Mouse (Mus musculus) limb, embryonic 15.5 days (tissue): ENCODE data around the gene Csrp3. TPM values are rescaled to one million over a fixed set of nuclear protein-coding genes. Genes with fewer than 3 reads are reported as not detected.

Experiments
- ATAC-seq: fragments of 200-750 bp; cut with Nextera tagmentation; 2 replicates; pipeline ENCODE4 v1.8.0; 2017; ENCODE audit warnings: low read depth, moderate TSS enrichment; ENCODE audit not compliant: insufficient number of reproducible peaks, low FRiP score, low TSS enrichment
- H3K27ac ChIP-seq: fragments of 300-500 bp; sonication (generic); 2 replicates; pipeline ENCODE4 v1.5.1; 2015; ENCODE audit warnings: moderate library complexity, mild to moderate bottlenecking, inconsistent platforms
- H3K27me3 ChIP-seq: fragments of 300-500 bp; sonication (generic); 2 replicates; pipeline ENCODE4 v1.6.1; 2015; ENCODE audit warnings: inconsistent platforms
- H3K36me3 ChIP-seq: fragments of 300-500 bp; sonication (generic); 2 replicates; pipeline ENCODE4 v1.6.1; 2015; ENCODE audit warnings: inconsistent platforms
- H3K4me1 ChIP-seq: fragments of 300-500 bp; sonication (generic); 2 replicates; pipeline ENCODE4 v1.6.1; 2015; ENCODE audit warnings: inconsistent platforms
- H3K4me2 ChIP-seq: fragments of 300-500 bp; sonication (generic); 2 replicates; pipeline ENCODE4 v1.6.1; 2015; ENCODE audit warnings: mild to moderate bottlenecking, inconsistent platforms
- H3K4me3 ChIP-seq: fragments of 300-500 bp; sonication (generic); 2 replicates; pipeline ENCODE4 v1.5.1; 2015; ENCODE audit warnings: mild to moderate bottlenecking, inconsistent platforms
- H3K9ac ChIP-seq: fragments of 300-500 bp; sonication (generic); 2 replicates; pipeline ENCODE4 v1.6.1; 2015; ENCODE audit warnings: inconsistent platforms
- H3K9me3 ChIP-seq: fragments of 300-500 bp; sonication (generic); 2 replicates; pipeline ENCODE4 v1.6.1; 2016; ENCODE audit warnings: inconsistent platforms
- WGBS: fragments of 180-500 bp; shearing (Covaris S2); methylation state at CpG from one replicate; pipeline ENCODE4 v1.1.7; 2015; 5-methylcytosine and 5-hydroxymethylcytosine counted together
- polyA plus RNA-seq: library from polyadenylated mRNA; unstranded; fragments of >200 nt; fragmentation: Nextera tagmentation; extraction: Ambion mirVana; gene quantifications from 2 replicates; pipeline ENCODE4 v1.2.1, GENCODE M21; 2015

Csrp3 gene
- polyA plus RNA-seq, 1 experiment from 2014 or later, result 65.6 TPM

DNA sequence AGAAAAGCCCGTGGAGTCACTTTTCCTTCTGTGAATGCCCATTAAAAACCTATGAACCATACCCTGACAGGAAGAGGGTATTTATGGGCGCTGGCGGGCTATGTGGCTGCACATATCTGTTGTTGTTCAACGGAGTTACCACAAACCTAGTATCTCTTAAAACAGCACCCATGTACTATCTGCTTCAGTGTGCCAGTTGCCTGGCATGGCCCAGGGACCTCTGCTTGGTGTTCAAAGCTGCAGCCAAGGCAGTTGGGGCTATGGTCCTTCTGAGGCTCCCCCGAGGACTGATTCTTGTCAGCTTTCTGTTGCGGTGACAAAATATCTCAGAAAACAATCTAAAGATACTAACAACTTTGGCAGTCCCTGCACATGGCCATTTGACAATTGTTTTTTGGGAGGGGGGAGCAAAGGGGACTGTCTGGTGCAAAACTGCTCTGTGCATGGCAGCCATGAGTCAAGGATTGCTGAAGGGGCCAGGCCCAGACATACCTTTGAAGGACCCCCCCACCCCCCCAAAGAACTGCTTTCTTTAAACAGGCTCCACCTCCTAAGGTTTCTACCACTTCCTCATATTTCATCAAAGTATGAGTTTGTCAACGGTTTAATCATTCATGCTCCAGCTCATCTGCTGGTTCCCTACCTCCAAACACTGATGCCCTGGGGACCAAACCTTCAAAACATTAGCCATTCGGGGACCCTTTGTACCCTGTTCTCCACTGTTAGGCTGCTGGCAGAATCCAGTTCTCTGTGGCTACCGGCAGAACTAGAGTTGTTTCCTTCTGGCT lies 17.0 kb upstream of the Csrp3 start:
- Histone ChIP-seq H3K9ac (no peak overlapping the region), H3K27ac (no peak overlapping the region), H3K4me2 (no peak overlapping the region), H3K36me3 (peaks cover 36% of the 10 kb centered on the region), H3K4me1 (no peaks in the 10 kb centered on the region), H3K4me3 (no peak overlapping the region), H3K9me3 (no peaks in the 10 kb centered on the region), H3K27me3 (no peaks in the 10 kb centered on the region)
- WGBS, result 83% methylated on average over 9 of the region's 9 CpGs
- ATAC-seq, result no peak

DNA sequence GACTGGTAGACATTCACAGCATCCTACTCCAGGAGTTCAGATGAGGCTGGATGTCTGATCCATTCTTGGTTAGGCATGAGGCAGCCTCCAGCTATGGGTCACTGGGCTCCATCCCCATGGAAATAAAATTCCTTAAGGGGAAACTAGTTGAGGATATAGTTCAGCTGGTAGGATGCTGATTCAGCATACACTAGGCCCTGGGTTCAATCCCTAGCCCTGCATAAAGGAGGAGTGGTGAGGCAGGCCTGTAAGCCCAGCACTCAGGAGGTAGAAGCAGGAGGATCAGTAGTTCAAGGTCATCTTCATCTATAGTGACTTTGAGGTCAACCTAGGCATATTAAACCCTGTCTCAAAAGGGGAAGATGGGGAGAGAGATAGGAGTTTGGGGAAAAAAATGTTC lies 16.4 kb upstream of the Csrp3 start:
- Histone ChIP-seq H3K4me3 (no peak overlapping the region), H3K9me3 (no peaks in the 10 kb centered on the region), H3K9ac (no peak overlapping the region), H3K4me2 (no peak overlapping the region), H3K36me3 (peaks cover 30% of the 10 kb centered on the region), H3K27ac (no peak overlapping the region), H3K27me3 (no peaks in the 10 kb centered on the region), H3K4me1 (no peaks in the 10 kb centered on the region)
- ATAC-seq, result no peak

DNA sequence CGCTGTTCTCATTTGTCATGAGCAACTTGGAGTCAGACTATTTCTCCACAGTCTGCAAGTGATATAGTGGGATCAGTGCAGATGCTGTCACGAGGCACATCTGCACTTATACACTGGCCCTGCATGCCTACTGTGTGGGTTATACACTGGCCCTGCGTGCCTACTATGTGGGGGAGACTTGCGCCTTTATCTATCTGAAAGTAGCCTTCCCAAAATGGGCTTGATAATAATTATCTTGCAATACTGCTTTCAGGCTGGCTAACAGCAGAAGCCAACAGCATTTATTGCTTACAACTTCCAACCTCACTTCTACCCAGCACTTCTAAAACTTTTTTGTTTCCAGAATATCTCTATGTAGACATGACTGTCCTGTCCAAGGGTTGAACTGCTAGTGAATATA lies 14.0 kb upstream of the Csrp3 start:
- 89% methylated on average over 4 of the region's 4 CpGs for WGBS
- Histone ChIP-seq H3K36me3 (peaks cover 7% of the 10 kb centered on the region), H3K4me1 (no peaks in the 10 kb centered on the region), H3K4me3 (no peak overlapping the region), H3K4me2 (no peak overlapping the region), H3K9me3 (no peaks in the 10 kb centered on the region), H3K27ac (no peak overlapping the region), H3K9ac (no peak overlapping the region), H3K27me3 (no peaks in the 10 kb centered on the region)
- ATAC-seq, result no peak

DNA sequence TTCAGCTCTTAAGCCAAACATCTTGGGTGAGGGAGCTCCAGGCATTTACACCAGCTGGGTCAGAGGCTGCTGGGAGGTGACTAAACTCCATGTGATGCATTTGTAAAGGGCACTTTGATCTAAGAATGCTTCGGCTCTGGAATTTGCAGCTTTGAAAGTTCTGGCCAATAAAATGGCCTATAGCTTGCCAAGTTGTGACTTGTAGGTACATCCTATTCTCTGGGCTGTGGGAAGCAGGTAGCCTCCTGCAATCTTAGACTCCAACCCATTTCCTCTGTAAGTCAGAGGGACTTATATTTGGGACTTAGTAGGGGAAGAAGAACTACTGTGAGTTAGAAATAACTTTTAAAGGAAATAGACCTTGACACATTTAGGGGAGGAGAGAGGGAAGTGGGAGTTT lies 13.1 kb upstream of the Csrp3 start:
- H3K27ac ChIP-seq, result no peak overlapping the region
- no peak for ATAC-seq
- H3K9me3 ChIP-seq, result no peaks in the 10 kb centered on the region
- H3K4me3 ChIP-seq, result no peak overlapping the region
- peaks cover 2% of the 10 kb centered on the region; the same call in 1 of the 2 replicates for H3K36me3 ChIP-seq
- no peaks in the 10 kb centered on the region for H3K27me3 ChIP-seq
- no peak overlapping the region for H3K4me2 ChIP-seq
- no peaks in the 10 kb centered on the region for H3K4me1 ChIP-seq
- H3K9ac ChIP-seq, result no peak overlapping the region
- WGBS, result 19% methylated on average over 1 of the region's 1 CpGs

DNA sequence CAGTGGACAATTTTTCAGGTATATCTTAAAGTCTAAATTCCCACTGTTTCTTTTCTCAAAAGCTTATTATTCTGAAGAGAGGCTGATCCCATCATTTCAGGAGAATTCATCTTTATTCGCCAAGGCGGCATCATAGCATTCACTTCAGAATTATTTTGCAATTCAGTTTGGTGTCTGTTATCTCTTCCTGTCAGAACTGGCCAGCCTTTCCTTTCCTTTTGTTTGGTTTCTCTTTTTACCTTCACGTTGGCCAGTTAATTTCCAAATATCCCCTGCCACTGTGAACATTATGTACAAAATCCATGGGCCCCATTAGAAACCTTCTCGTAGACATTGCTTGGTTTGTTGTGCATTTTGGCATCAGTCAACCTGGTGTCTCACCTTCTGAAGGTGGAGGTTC lies 11.5 kb upstream of the Csrp3 start:
- Histone ChIP-seq H3K27ac (no peak overlapping the region), H3K27me3 (no peaks in the 10 kb centered on the region), H3K4me2 (no peak overlapping the region), H3K4me1 (no peaks in the 10 kb centered on the region), H3K9me3 (no peaks in the 10 kb centered on the region), H3K4me3 (no peak overlapping the region), H3K9ac (no peak overlapping the region), H3K36me3 (no peaks in the 10 kb centered on the region)
- ATAC-seq, result no peak
- WGBS, result 86% methylated on average over 4 of the region's 4 CpGs

DNA sequence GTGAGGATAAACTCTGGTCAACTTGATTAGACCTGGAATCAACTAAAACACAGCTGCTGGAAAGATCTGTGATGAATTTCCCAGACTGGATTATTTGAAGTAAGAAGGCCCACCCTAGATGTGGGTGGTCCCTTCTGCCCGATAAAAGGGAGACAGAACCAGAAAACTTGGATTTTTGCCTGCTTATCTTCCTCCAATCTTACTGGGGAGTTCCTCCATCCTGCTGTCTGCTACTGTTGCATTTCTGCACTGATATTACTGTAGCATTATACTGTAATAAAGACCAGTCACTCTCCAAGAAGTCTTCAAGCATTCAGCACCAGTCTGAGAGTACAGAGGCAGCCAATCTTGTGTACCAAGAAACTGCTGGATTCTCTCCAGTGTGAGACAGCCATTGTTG lies 10.4 kb upstream of the Csrp3 start:
- no peaks in the 10 kb centered on the region for H3K27me3 ChIP-seq
- no peak overlapping the region for H3K4me3 ChIP-seq
- H3K9ac ChIP-seq, result no peak overlapping the region
- no peak for ATAC-seq
- no peak overlapping the region for H3K4me2 ChIP-seq
- 50% methylated on average over 1 of the region's 1 CpGs for WGBS
- H3K4me1 ChIP-seq, result no peaks in the 10 kb centered on the region
- no peaks in the 10 kb centered on the region for H3K9me3 ChIP-seq
- H3K27ac ChIP-seq, result no peak overlapping the region
- no peaks in the 10 kb centered on the region for H3K36me3 ChIP-seq

DNA sequence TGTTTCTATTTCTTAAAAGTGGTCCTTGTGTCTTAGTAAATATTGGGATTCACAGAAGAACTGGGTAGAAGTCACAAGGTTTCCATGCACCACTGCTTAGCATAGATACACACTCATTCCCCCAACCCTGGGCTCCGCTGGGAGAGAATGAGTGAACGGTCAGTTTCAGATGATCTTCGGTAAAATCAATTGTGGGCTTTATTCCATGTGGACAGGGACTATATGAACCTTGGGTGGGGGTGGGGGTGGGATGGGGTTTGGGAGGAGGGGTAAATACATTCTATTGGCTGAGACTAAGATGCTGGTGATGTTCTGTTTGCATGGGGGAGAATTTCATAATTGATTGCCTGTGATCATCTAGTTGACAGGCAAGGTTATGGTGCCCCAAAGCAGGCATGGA lies 7.6 kb upstream of the Csrp3 start:
- Histone ChIP-seq H3K27ac (no peak overlapping the region), H3K9ac (no peak overlapping the region), H3K4me2 (no peak overlapping the region), H3K4me3 (no peak overlapping the region), H3K9me3 (no peaks in the 10 kb centered on the region), H3K4me1 (no peaks in the 10 kb centered on the region), H3K36me3 (no peaks in the 10 kb centered on the region), H3K27me3 (no peaks in the 10 kb centered on the region)
- WGBS, result 97% methylated on average over 3 of the region's 3 CpGs
- no peak for ATAC-seq

DNA sequence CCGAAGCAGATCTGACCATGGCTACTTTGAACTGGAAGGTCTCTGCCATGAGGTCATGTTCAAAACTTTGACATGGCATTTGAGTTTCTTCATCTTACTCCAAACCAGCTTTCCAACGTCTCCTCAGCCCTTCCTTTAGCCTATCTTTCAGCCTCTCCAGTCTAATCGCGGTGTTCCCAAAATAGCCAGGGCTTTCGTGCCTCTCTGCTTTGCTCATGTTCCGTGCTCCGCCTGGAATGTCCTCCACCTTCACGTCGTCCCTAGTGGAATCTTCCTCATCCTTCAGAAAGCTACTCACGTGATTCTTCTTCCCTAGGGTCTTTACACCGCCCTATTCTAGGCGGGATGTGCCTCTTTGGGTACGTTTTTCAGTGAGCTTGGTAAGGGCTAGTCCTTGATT lies 5.7 kb upstream of the Csrp3 start:
- Histone ChIP-seq H3K4me1 (no peaks in the 10 kb centered on the region), H3K4me3 (no peak overlapping the region), H3K27me3 (no peaks in the 10 kb centered on the region), H3K36me3 (no peaks in the 10 kb centered on the region), H3K9me3 (no peaks in the 10 kb centered on the region), H3K4me2 (no peak overlapping the region), H3K27ac (no peak overlapping the region), H3K9ac (no peak overlapping the region)
- no peak for ATAC-seq
- WGBS, result 85% methylated on average over 13 of the region's 13 CpGs

DNA sequence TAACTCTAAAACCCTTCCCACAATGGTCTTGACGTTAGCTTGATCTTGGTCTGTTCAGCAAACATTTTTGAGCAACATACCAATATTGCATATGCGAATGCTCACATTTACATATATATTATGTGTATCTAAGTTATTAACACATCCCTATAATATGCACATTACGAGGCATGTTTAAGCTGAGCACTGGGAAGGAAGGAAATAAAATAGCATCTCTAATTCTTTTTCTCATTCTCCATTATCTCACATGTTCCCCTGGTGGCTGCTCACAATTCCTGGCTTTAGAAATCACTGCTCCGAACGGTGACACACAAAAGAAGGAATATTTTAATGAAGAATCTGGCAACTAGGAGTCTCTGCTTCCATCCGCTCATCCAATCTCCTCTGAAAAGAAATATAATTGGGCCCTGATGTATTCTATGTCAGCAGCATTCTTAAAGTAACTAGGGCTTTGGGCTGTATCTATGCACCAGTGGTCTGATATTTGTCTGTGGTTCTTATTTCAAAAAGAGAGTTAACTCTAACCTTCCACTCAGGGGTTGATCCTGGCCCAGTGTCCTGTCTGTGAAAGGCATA lies 3.8 kb upstream of the Csrp3 start:
- Histone ChIP-seq H3K4me2 (no peak overlapping the region), H3K4me1 (no peaks in the 10 kb centered on the region), H3K4me3 (no peak overlapping the region), H3K36me3 (no peaks in the 10 kb centered on the region), H3K27me3 (no peaks in the 10 kb centered on the region), H3K9ac (no peak overlapping the region), H3K9me3 (no peaks in the 10 kb centered on the region), H3K27ac (no peak overlapping the region)
- ATAC-seq, result no peak
- 82% methylated on average over 6 of the region's 6 CpGs for WGBS

DNA sequence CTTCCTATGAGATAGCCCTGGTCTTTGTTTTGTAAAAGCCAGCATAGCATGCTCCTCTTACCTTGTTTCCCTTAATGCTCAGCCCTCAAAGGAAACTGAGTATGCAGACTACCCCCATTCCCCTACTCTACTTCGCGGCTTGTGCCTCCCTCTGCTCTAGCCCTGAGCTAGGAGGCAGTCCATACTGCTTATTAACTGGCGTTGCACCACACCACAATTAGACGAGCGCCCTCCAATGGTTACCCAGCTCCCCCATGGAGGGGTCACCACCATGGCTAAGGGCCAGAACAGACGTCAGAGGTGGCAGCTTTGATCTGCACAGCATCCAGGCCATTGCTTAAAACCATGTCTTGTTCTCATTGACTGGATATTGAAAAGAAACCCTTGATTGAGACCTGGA lies 1.1 kb downstream of the Csrp3 start:
- ATAC-seq, result no peak
- no peak overlapping the region for H3K9ac ChIP-seq
- H3K27me3 ChIP-seq, result no peaks in the 10 kb centered on the region
- no peak overlapping the region for H3K4me2 ChIP-seq
- no peak overlapping the region for H3K4me3 ChIP-seq
- no peak overlapping the region for H3K27ac ChIP-seq
- peaks cover 8% of the 10 kb centered on the region; the same call in 1 of the 2 replicates for H3K4me1 ChIP-seq
- 55% methylated on average over 6 of the region's 6 CpGs for WGBS
- H3K9me3 ChIP-seq, result no peaks in the 10 kb centered on the region
- H3K36me3 ChIP-seq, result no peaks in the 10 kb centered on the region

DNA sequence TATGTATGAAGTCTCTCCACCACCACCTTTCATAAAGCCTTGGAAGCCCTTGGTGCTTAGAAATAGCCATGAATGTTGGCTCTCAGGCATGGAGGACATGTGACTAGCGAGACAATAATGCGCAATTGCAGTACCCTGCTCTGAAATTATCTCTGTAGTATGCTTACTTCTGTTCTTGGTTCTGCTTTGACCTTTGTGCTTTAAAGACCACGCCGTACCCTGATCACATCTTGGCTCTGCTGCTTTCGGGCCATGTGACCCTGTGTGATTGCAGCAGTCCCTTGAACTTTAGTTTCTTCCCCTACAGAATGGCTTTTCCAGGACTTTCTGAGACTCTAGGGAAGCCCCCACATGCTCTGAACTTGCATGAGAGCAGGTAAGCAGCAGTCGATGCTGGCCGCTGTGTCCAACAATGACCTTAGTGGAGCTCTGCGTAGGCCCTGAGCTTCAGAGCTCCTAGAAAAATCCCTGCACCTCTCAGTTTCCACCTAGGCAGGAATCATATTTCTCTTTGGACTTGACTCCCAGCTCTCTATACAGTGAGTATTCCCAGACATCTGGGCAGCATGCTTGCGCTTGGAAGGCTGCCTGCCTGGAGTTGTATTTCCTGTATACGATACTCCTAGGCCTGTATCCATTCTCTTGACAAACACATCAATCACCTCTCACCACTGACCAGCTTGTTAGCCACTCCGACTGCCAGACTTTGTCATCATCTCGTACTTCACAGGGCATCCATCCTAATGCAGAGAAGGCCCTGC lies 2.4 kb downstream of the Csrp3 start:
- Histone ChIP-seq H3K4me2 (no peak overlapping the region), H3K4me3 (no peak overlapping the region), H3K27me3 (no peaks in the 10 kb centered on the region), H3K9ac (no peak overlapping the region), H3K36me3 (no peaks in the 10 kb centered on the region), H3K9me3 (no peaks in the 10 kb centered on the region), H3K4me1 (peaks cover 8% of the 10 kb centered on the region; the same call in 1 of the 2 replicates), H3K27ac (no peak overlapping the region)
- WGBS, result 57% methylated on average over 12 of the region's 12 CpGs
- peak; percentile 71; the same call in 1 of the 2 replicates for ATAC-seq

DNA sequence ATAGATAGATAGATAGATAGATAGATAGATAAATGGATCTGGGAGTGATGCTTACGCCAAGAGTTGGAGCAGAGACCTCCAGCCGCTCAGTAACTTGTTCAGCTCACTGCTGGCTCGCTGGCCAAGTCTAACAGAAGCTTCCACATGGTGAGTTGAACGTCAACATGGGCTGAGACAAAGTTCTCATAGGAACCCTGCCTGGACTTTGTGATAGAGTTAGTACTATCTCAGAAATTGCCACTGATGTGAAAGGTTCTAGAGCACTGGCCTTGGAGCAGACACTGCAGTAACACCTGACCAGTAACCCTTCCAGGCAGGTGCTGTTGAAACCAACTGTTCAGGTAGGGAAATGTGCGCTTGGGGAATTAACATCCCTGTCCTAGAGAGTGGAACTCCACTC lies 4.3 kb downstream of the Csrp3 start:
- Histone ChIP-seq H3K9me3 (no peaks in the 10 kb centered on the region), H3K4me2 (no peak overlapping the region), H3K27ac (no peak overlapping the region), H3K9ac (no peak overlapping the region), H3K4me3 (no peak overlapping the region), H3K36me3 (no peaks in the 10 kb centered on the region), H3K4me1 (peaks cover 8% of the 10 kb centered on the region; the same call in 1 of the 2 replicates), H3K27me3 (no peaks in the 10 kb centered on the region)
- no peak for ATAC-seq
- 87% methylated on average over 5 of the region's 5 CpGs for WGBS
